8 mouse cellular contexts compared by ENCODE assay signal in genomic region chr5:49975971-49976370, GRCm38 (mm10).
DNase-seq lines count a peak whose midpoint lies in the region; ATAC-seq lines count a peak whose summit lies in the region.

No protein-coding gene starts in this region.

- no peaks in the 10 kb centered on the region for H3K27me3 ChIP-seq in hindbrain, embryonic 10.5 days (ENCODE audit: insufficient read depth, poor library complexity, severe bottlenecking)
- H3K27me3 ChIP-seq in hindbrain, embryonic 13.5 days: no peaks in the 10 kb centered on the region
- no peaks in the 10 kb centered on the region for H3K27me3 ChIP-seq in embryonic facial prominence, embryonic 14.5 days (replicated peaks; ENCODE audit: control insufficient read depth, insufficient read depth, low read length)
- no peaks in the 10 kb centered on the region for H3K27me3 ChIP-seq in hindbrain, embryonic 12.5 days
- no peaks in the 10 kb centered on the region for H3K27me3 ChIP-seq in splenic B cell, adult 2 months (ENCODE audit: control insufficient read depth, insufficient read depth, low read length, poor library complexity, severe bottlenecking)

- 80% methylated on average over 2 of the region's 2 CpGs for WGBS in hindbrain, embryonic 10.5 days
- 70% methylated on average over 2 of the region's 2 CpGs for WGBS in hindbrain, embryonic 13.5 days
- WGBS in embryonic facial prominence, embryonic 14.5 days: 59% methylated on average over 2 of the region's 2 CpGs
- 67% methylated on average over 2 of the region's 2 CpGs for WGBS in hindbrain, embryonic 12.5 days

- no peaks in the 10 kb centered on the region for H3K4me1 ChIP-seq in hindbrain, embryonic 10.5 days (replicated peaks)
- H3K4me1 ChIP-seq in hindbrain, embryonic 13.5 days (replicated peaks): no peaks in the 10 kb centered on the region
- H3K4me1 ChIP-seq in embryonic facial prominence, embryonic 14.5 days (ENCODE audit: control insufficient read depth, insufficient read depth, low read length): no peaks in the 10 kb centered on the region
- H3K4me1 ChIP-seq in hindbrain, embryonic 12.5 days: no peaks in the 10 kb centered on the region

- no peak overlapping the region for H3K9ac ChIP-seq in hindbrain, embryonic 13.5 days
- no peak overlapping the region for H3K9ac ChIP-seq in embryonic facial prominence, embryonic 14.5 days (ENCODE audit: low read depth, low read length)
- H3K9ac ChIP-seq in hindbrain, embryonic 12.5 days: no peak overlapping the region

- H3K27ac ChIP-seq in hindbrain, embryonic 10.5 days: no peak overlapping the region
- H3K27ac ChIP-seq in hindbrain, embryonic 13.5 days: no peak overlapping the region
- no peak overlapping the region for H3K27ac ChIP-seq in embryonic facial prominence, embryonic 14.5 days (replicated peaks; ENCODE audit: low read depth, low read length)
- H3K27ac ChIP-seq in hindbrain, embryonic 12.5 days: no peak overlapping the region

- no peaks in the 10 kb centered on the region for H3K9me3 ChIP-seq in hindbrain, embryonic 10.5 days
- no peaks in the 10 kb centered on the region for H3K9me3 ChIP-seq in hindbrain, embryonic 13.5 days
- no peaks in the 10 kb centered on the region for H3K9me3 ChIP-seq in embryonic facial prominence, embryonic 14.5 days (ENCODE audit: control insufficient read depth, low read length)
- no peaks in the 10 kb centered on the region for H3K9me3 ChIP-seq in hindbrain, embryonic 12.5 days (replicated peaks)

- ATAC-seq in hindbrain, embryonic 13.5 days (ENCODE audit: low FRiP score): no peak
- ATAC-seq in embryonic facial prominence, embryonic 14.5 days (ENCODE audit: low read depth): 0 out of 2 replicates have a peak, but pooled peaks have one; percentile 33
- ATAC-seq in hindbrain, embryonic 12.5 days (ENCODE audit: low FRiP score): 0 out of 2 replicates have a peak, but pooled peaks have one; percentile 44

- DNase-seq in hindbrain, embryonic 10.5 days (ENCODE audit: low spot score): peak; percentile 36
- DNase-seq in brain, adult 2 months (ENCODE audit: low read depth, low spot score): peak; percentile 85
- DNase-seq in embryonic facial prominence, embryonic 14.5 days (ENCODE audit: low spot score): peak; percentile 74
- DNase-seq in layer of hippocampus, postnatal 25 days (ENCODE audit: extremely low spot score in 1 of 2, low spot score in 1 of 2): peak; percentile 54 to 90
- DNase-seq in lung, postnatal 36 days: peak; percentile 87
- DNase-seq in splenic B cell, adult 2 months (ENCODE audit: low read depth, low spot score): peak; percentile 2

- peaks cover 71% of the 10 kb centered on the region for H3K36me3 ChIP-seq in hindbrain, embryonic 10.5 days
- H3K36me3 ChIP-seq in hindbrain, embryonic 13.5 days: peaks cover 30% of the 10 kb centered on the region
- peaks cover 49% of the 10 kb centered on the region for H3K36me3 ChIP-seq in embryonic facial prominence, embryonic 14.5 days (ENCODE audit: control insufficient read depth, insufficient read depth, low read length)
- peaks cover 19% of the 10 kb centered on the region for H3K36me3 ChIP-seq in hindbrain, embryonic 12.5 days
- no peaks in the 10 kb centered on the region for H3K36me3 ChIP-seq in splenic B cell, adult 2 months (ENCODE audit: control insufficient read depth, insufficient read depth, low read length, poor library complexity, severe bottlenecking)

- no peak overlapping the region for H3K4me3 ChIP-seq in hindbrain, embryonic 10.5 days
- H3K4me3 ChIP-seq in hindbrain, embryonic 13.5 days: no peak overlapping the region
- H3K4me3 ChIP-seq in embryonic facial prominence, embryonic 14.5 days (ENCODE audit: low read depth, low read length): no peak overlapping the region
- H3K4me3 ChIP-seq in hindbrain, embryonic 12.5 days: no peak overlapping the region

- no peak overlapping the region for H3K4me2 ChIP-seq in hindbrain, embryonic 13.5 days
- H3K4me2 ChIP-seq in embryonic facial prominence, embryonic 14.5 days (ENCODE audit: low read depth, low read length): no peak overlapping the region
- H3K4me2 ChIP-seq in hindbrain, embryonic 12.5 days (replicated peaks): no peak overlapping the region

Comparison
In these comparisons a context has a peak if more than half of its experiments do, and no peak if none do; other contexts are left out.
1. DNase-seq: peak in every context shown above with its lines; median percentile 87 in lung, postnatal 36 days; 85 in brain, adult 2 months; 74 in embryonic facial prominence, embryonic 14.5 days; 72 in layer of hippocampus, postnatal 25 days; 36 in hindbrain, embryonic 10.5 days; 2 in splenic B cell, adult 2 months.